Mouse (Mus musculus): ENCODE data around the gene Cnot8.

DNA sequence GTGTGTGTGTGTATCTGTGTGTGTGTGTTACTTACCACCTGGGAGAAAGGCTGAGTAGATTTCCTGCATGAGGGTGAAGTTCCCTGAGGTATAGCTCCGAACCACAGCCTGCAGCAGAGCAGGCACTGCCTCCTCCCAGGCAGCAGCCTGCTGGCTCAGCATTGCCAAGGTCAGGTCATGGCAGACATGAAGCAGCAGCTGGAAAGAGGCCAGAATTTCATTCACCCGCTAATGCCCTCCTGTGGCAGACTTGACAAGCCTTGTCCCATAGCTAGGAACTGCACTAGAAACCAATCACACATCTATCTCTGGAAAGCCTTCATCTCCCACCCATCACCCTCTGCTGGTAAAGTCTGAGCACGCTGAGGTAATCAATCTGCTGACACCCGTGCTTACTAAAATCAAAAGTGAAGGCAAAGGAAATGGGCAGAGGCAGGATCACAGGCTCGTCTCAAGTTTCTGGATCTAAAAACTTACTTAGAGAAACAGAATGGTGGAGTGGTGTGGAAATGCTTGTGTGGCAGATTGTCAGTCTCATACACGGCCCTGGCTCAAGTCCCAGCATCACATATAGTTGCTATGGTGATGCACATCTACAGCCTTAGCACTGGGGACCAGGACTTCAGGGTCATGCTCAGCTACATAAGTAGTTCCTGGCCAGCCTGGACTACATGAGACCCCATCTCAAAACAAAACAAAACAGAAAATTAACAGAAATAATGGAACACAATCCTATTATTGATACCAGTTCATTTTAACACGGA lies 22.6 kb downstream of the Cnot8 start:
- TF ChIP-seq CTCF (IDR thresholded peaks at IDR 0.05; ENCODE audit: borderline replicate concordance, extremely low read depth, insufficient read depth, insufficient read length) = 0 out of 2 replicates have a peak, but pooled peaks have one; percentile 1
- TF ChIP-seq POLR2A (IDR thresholded peaks at IDR 0.05; ENCODE audit: borderline replicate concordance, extremely low read depth, insufficient read depth, insufficient read length, poor library complexity, severe bottlenecking) = no peak
